Mouse (Mus musculus) stomach, postnatal 0 days (tissue): ENCODE measurements at regions not wholly inside any gene's neighbourhood (a gene's known extent, or its start where the extent isn't known, plus 50 kb on each side); places are given as distances from the start of the nearest gene placed in this dataset.
A peak's percentile ranks its signal among the peaks of the same experiment; 100 is the strongest.

Source experiments
- ATAC-seq: fragments of 200-750 bp; cut with Nextera tagmentation; 2 replicates; pipeline ENCODE4 v1.8.0; 2017; ENCODE audit not compliant: low FRiP score, low TSS enrichment
- DNase-seq: peaks from one replicate; pipeline ENCODE4 v3.0.0-alpha.2; 2016; ENCODE audit warnings: low spot score
- H3K27ac ChIP-seq: fragments of 300-500 bp; sonication (generic); replicated peaks from 2 replicates; pipeline ENCODE4 v1.5.1; 2014; ENCODE audit warnings: mild to moderate bottlenecking, control low read depth
- H3K27me3 ChIP-seq: fragments of 300-500 bp; sonication (generic); 2 replicates; pipeline ENCODE4 v1.6.1; 2014; ENCODE audit warnings: low read length; ENCODE audit not compliant: control insufficient read depth, insufficient read depth
- H3K36me3 ChIP-seq: fragments of 300-500 bp; sonication (generic); 2 replicates; pipeline ENCODE4 v1.6.1; 2014; ENCODE audit warnings: low read length, mixed read lengths; ENCODE audit not compliant: control insufficient read depth, insufficient read depth
- H3K4me1 ChIP-seq: fragments of 300-500 bp; sonication (generic); replicated peaks from 2 replicates; pipeline ENCODE4 v1.6.1; 2014; ENCODE audit warnings: antibody characterized with exemption; ENCODE audit not compliant: control insufficient read depth, insufficient read depth
- H3K4me2 ChIP-seq: fragments of 300-500 bp; sonication (generic); replicated peaks from 2 replicates; pipeline ENCODE4 v1.6.1; 2014; ENCODE audit warnings: low read depth, mild to moderate bottlenecking, control low read depth, moderate library complexity
- H3K4me3 ChIP-seq: fragments of 300-500 bp; sonication (generic); 2 replicates; pipeline ENCODE4 v1.5.1; 2014; ENCODE audit warnings: low read depth, low read length, control low read depth
- H3K9ac ChIP-seq: fragments of 300-500 bp; sonication (generic); 2 replicates; pipeline ENCODE4 v1.6.1; 2014; ENCODE audit warnings: mild to moderate bottlenecking, low read length, control low read depth, mixed read lengths
- H3K9me3 ChIP-seq: fragments of 300-500 bp; sonication (generic); 2 replicates; pipeline ENCODE4 v1.6.1; 2016; ENCODE audit warnings: low read length; ENCODE audit not compliant: control insufficient read depth
- CTCF ChIP-seq: IDR thresholded peaks from 2 replicates; pipeline ENCODE4 v1.5.1; 2016; ENCODE audit warnings: antibody characterized with exemption, low read depth, mild to moderate bottlenecking, moderate library complexity
- EP300 ChIP-seq: optimal IDR thresholded peaks from 2 replicates; pipeline ENCODE3; 2016; ENCODE audit warnings: antibody characterized with exemption
- WGBS: fragments of 180-500 bp; shearing (Covaris S2); extraction: QIAGEN DNeasy Blood & Tissue Kit; methylation state at CpG from one replicate; pipeline ENCODE4 v1.1.7; 2014; 5-methylcytosine and 5-hydroxymethylcytosine counted together

DNA sequence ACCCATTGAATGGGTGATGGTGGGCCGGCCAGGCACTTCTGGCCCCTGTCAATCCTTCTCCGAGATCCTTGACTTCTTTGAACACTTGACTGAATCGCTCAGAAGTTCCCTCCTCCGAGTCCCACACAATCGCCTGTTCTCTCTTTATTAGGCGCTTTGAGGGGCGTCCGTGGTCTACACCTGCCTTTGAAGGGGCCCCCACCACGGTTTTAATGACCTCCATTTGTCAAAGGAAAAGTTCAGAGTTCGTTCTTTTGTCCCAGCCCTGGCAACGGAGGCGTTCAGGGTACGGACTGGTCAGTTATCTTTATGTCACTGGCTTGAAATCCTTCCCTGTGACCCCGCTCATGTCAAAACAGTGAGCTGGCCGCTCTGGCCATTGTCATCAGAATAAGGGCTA lies 74.3 kb upstream of the Irx3 start:
- Histone ChIP-seq H3K4me2 (no peak overlapping the region), H3K4me3 (no peak overlapping the region), H3K27ac (no peak overlapping the region), H3K9ac (no peak overlapping the region), H3K36me3 (no peaks in the 10 kb centered on the region), H3K4me1 (peaks cover 6% of the 10 kb centered on the region; the same call in 1 of the 2 replicates), H3K9me3 (no peaks in the 10 kb centered on the region), H3K27me3 (no peaks in the 10 kb centered on the region; the same call in 1 of the 2 replicates)
- ATAC-seq (no peak), DNase-seq (no peak)
- WGBS, result 40% methylated on average over 15 of the region's 15 CpGs
- no peak for TF ChIP-seq EP300
- TF ChIP-seq CTCF, result no peak

DNA sequence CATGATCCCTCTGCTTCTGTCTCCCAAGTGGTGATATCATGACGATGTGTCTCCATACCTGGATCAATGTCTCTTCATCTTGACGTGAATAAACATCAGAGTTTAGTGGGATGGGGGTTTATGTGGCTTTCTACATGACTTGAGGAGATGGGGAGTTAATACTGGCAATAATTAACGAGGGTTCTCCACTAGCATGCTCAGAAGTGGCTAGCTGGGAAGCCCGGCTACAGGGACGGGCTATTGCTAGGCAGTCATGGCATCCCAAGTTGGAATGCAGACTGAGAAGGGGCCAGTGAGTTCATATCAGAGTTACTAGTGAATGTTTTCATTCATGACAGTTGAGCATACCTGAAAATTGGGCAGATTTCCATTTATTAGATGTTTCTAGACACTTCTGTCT lies 71.4 kb upstream of the Irx3 start:
- WGBS, result 66% methylated on average over 5 of the region's 5 CpGs
- TF ChIP-seq CTCF, result no peak
- no peak for TF ChIP-seq EP300
- H3K27ac ChIP-seq, result no peak overlapping the region
- DNase-seq (no peak), ATAC-seq (no peak)
- no peaks in the 10 kb centered on the region; the same call in 1 of the 2 replicates for H3K27me3 ChIP-seq
- H3K4me2 ChIP-seq, result no peak overlapping the region
- H3K9ac ChIP-seq, result no peak overlapping the region
- no peaks in the 10 kb centered on the region for H3K9me3 ChIP-seq
- H3K36me3 ChIP-seq, result no peaks in the 10 kb centered on the region
- peaks cover 6% of the 10 kb centered on the region; the same call in 1 of the 2 replicates for H3K4me1 ChIP-seq
- no peak overlapping the region for H3K4me3 ChIP-seq

DNA sequence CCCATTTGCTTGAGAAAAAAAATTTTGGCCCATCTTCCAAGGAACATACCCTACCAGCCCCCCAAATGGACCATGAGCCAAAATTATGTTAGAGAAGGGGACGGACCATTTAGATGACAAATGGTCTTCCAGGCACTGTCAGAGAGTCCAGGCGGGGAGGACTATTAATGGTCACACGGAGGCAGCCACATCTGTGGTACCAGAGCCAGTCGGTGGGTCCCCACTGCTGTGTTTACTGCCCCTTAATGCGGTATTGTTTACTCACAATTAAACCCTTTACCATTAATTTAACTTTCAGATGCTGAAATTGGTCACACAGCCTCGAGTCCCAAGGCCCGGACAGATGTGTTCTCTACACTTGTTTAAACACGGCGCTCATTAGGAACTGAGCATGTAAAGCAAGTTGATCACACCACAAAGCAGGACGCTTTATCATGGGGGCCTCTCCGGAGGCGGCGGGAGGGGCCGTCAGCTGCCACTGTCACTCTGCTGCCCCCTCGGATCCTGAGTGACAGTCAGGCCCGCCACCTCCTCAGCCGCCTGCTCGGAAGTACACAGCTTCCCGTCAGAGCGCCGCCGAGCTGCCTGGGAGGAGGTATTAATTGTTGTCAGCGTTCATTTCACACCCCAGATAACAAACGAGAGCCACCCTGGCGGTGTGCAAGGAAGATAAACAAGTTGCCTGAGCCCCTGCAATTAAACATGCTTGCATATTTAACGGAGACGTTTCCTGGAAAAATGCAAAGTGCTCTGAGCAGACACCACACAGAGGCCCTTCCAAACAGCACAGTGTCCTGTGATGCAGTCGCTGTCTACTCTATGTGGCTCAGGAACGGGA lies 70.6 kb upstream of the Irx3 start:
- peak overlapping the region; percentile 23; the same call in 1 of the 2 replicates for H3K9ac ChIP-seq
- H3K27me3 ChIP-seq, result no peaks in the 10 kb centered on the region; the same call in 1 of the 2 replicates
- H3K36me3 ChIP-seq, result no peaks in the 10 kb centered on the region
- ATAC-seq (0 out of 2 replicates have a peak, but pooled peaks have one; percentile 18), DNase-seq (peak; percentile 21)
- peaks cover 6% of the 10 kb centered on the region; the same call in 1 of the 2 replicates for H3K4me1 ChIP-seq
- H3K27ac ChIP-seq, result no peak overlapping the region
- no peaks in the 10 kb centered on the region for H3K9me3 ChIP-seq
- TF ChIP-seq EP300 (no peak), CTCF (0 out of 2 replicates have a peak, but pooled peaks have one; percentile 2)
- H3K4me2 ChIP-seq, result peak overlapping the region; percentile 49
- WGBS, result 10% methylated on average over 29 of the region's 29 CpGs
- H3K4me3 ChIP-seq, result peak overlapping the region; percentile 22; the same call in 1 of the 2 replicates

DNA sequence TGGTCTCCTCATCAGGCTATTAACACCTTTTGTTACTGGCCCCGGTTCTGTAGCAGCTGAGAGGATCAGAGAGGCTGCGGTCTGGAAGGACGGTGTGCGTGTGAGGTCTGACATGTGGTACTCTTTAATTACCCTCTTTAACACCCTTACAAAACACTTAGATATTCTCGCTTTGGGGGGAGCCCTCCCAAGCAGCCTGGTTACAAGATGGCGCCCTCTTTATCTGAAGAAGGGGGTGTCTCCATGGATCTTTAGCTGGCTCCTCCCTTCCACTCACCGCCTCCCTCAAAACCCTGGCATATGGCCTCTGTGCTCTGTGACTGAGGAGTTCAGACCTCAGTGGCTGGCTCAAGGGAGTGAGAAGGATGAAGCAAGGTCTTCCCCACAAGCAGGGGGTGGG lies 65.2 kb upstream of the Irx3 start:
- H3K9ac ChIP-seq, result no peak overlapping the region
- DNase-seq (no peak), ATAC-seq (no peak)
- no peak overlapping the region for H3K4me2 ChIP-seq
- no peaks in the 10 kb centered on the region for H3K27me3 ChIP-seq
- H3K27ac ChIP-seq, result no peak overlapping the region
- H3K9me3 ChIP-seq, result no peaks in the 10 kb centered on the region
- 34% methylated on average over 7 of the region's 7 CpGs for WGBS
- TF ChIP-seq EP300, result no peak
- TF ChIP-seq CTCF, result no peak
- peaks cover under 1% of the 10 kb centered on the region; the same call in 1 of the 2 replicates for H3K4me1 ChIP-seq
- H3K4me3 ChIP-seq, result no peak overlapping the region
- H3K36me3 ChIP-seq, result no peaks in the 10 kb centered on the region

DNA sequence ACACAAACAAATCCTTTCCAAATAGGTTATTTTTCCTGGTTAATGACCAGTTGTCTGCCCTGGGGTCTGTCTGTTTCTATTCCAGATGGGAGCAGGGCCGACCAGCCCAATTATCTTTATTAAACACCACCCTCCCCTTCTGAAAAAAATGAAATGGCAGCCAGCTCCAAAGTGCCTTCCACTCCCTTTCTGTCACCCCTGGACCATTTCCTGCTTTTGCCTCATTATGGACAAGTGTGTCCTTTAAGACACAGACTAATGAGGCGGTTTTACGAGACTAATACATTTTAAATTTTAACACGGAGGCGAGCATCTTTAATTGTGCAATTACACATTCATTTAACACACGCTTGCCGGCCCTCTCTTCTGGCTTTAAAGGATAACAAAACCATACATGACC lies 64.2 kb upstream of the Irx3 start:
- DNase-seq (no peak), ATAC-seq (no peak)
- Histone ChIP-seq H3K4me3 (no peak overlapping the region), H3K4me1 (no peaks in the 10 kb centered on the region), H3K9me3 (no peaks in the 10 kb centered on the region), H3K4me2 (no peak overlapping the region), H3K36me3 (no peaks in the 10 kb centered on the region), H3K27me3 (no peaks in the 10 kb centered on the region), H3K9ac (no peak overlapping the region), H3K27ac (no peak overlapping the region)
- TF ChIP-seq EP300 (no peak), CTCF (no peak)
- 53% methylated on average over 7 of the region's 7 CpGs for WGBS

DNA sequence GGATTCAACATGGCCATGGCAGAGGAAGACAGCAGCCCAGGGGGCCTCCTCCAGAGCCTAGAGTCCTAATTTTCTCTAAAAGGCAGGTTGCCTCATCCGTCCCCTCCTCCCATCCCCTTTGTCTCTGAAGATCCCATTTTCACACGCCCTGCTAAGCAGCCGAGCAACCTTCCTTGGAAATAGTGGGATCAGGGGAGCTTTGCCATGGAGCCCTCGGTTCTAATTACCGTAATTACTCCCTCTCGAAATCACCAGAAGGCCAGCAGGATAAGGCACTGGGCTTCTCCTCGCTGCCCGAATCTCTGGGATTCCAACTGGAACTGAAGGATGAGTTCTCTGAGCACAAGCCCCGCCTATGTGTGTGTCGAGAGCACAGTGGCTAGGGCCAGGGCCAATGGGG lies 63.5 kb upstream of the Irx3 start:
- no peaks in the 10 kb centered on the region for H3K36me3 ChIP-seq
- no peak overlapping the region for H3K4me3 ChIP-seq
- H3K9ac ChIP-seq, result no peak overlapping the region
- DNase-seq (no peak), ATAC-seq (no peak)
- H3K4me2 ChIP-seq, result no peak overlapping the region
- no peaks in the 10 kb centered on the region for H3K4me1 ChIP-seq
- 31% methylated on average over 10 of the region's 10 CpGs for WGBS
- no peak overlapping the region for H3K27ac ChIP-seq
- TF ChIP-seq CTCF (no peak), EP300 (no peak)
- no peaks in the 10 kb centered on the region for H3K27me3 ChIP-seq
- H3K9me3 ChIP-seq, result no peaks in the 10 kb centered on the region
